Mouse (Mus musculus): ENCODE data around the gene Tmem72. TPM values are rescaled to one million over a fixed set of nuclear protein-coding genes. Genes with fewer than 3 reads are reported as not detected.

The Tmem72 gene
- under 1 TPM; under 0.01 to 0.02 TPM for polyA plus RNA-seq (2012; fragmentation: generic; extraction: Trizol)

GRCm38 (mm10) chr6:116716666-116717065 is at the start of gene Tmem72:
Gene Tmem72 (minus strand): TSS chr6:116716913.

GRCm38 (mm10) chr6:116673471-116674282 is 43.0 kb downstream of the Tmem72 start, which contains the start of gene Rassf4:
Gene Rassf4 (minus strand): TSS chr6:116673952.

GRCm38 (mm10) chr6:116650406-116650805 is 66.3 kb downstream of the Tmem72 start, which contains the start of gene Depp1:
Gene Depp1 (plus strand): TSS chr6:116650609.

Other genes starting within 250 kb of the Tmem72 start
- not detected for gene Olfr211, start 227.8 kb downstream of the Tmem72 start, polyA plus RNA-seq (2012; fragmentation: generic; extraction: Trizol)
- not detected for gene Olfr212, start 210.4 kb downstream of the Tmem72 start, polyA plus RNA-seq (2012; fragmentation: generic; extraction: Trizol)
- gene Olfr213, start 178.5 kb downstream of the Tmem72 start, polyA plus RNA-seq (2012; fragmentation: generic; extraction: Trizol): not detected
- under 1 TPM; 0.33 to 0.67 TPM for gene Gm5580, start 165.8 kb downstream of the Tmem72 start, polyA plus RNA-seq (2012; fragmentation: generic; extraction: Trizol)
- not detected for gene Olfr214, start 162.7 kb downstream of the Tmem72 start, polyA plus RNA-seq (2012; fragmentation: generic; extraction: Trizol)
- not detected for gene Olfr215, start 132.7 kb downstream of the Tmem72 start, polyA plus RNA-seq (2012; fragmentation: generic; extraction: Trizol)
- not detected for gene Zfp422, start 87.9 kb downstream of the Tmem72 start, polyA plus RNA-seq (2012; fragmentation: generic; extraction: Trizol)
- gene Depp1, start 66.3 kb downstream of the Tmem72 start, polyA plus RNA-seq (2012; fragmentation: generic; extraction: Trizol): 1 to 10 TPM in 1 of 2 experiments, under 1 TPM in 1; 0.42 to 5.5 TPM
- gene Rassf4, start 43.0 kb downstream of the Tmem72 start, polyA plus RNA-seq (2012; fragmentation: generic; extraction: Trizol): under 1 TPM; 0.01 to 0.12 TPM

Data from C3H10T1/2 (cell line).